Mouse (Mus musculus) neural tube, embryonic 13.5 days (tissue): ENCODE results near the gene Akap8. TPM values are rescaled to one million over a fixed set of nuclear protein-coding genes. Genes with fewer than 3 reads are reported as not detected.

Experiments
- ATAC-seq: fragments of 200-750 bp; cut with Nextera tagmentation; 2 replicates; pipeline ENCODE4 v1.8.0; 2017; ENCODE audit warnings: low read depth, mild to moderate bottlenecking, moderate TSS enrichment, moderate library complexity
- H3K27ac ChIP-seq: fragments of 300-500 bp; sonication (generic); replicated peaks from 2 replicates; pipeline ENCODE4 v1.5.1; 2015; ENCODE audit warnings: moderate library complexity, mild to moderate bottlenecking, inconsistent platforms
- H3K27me3 ChIP-seq: fragments of 300-500 bp; sonication (generic); 2 replicates; pipeline ENCODE4 v1.6.1; 2015; ENCODE audit warnings: mild to moderate bottlenecking, inconsistent platforms
- H3K36me3 ChIP-seq: fragments of 300-500 bp; sonication (generic); 2 replicates; pipeline ENCODE4 v1.6.1; 2015; ENCODE audit warnings: mild to moderate bottlenecking, inconsistent platforms
- H3K4me1 ChIP-seq: fragments of 300-500 bp; sonication (generic); replicated peaks from 2 replicates; pipeline ENCODE4 v1.6.1; 2015; ENCODE audit warnings: inconsistent platforms
- H3K4me2 ChIP-seq: fragments of 300-500 bp; sonication (generic); 2 replicates; pipeline ENCODE4 v1.6.1; 2015; ENCODE audit warnings: inconsistent platforms, mild to moderate bottlenecking, moderate library complexity
- H3K4me3 ChIP-seq: fragments of 300-500 bp; sonication (generic); 2 replicates; pipeline ENCODE4 v1.5.1; 2015; ENCODE audit warnings: mild to moderate bottlenecking, inconsistent platforms
- H3K9ac ChIP-seq: fragments of 300-500 bp; sonication (generic); 2 replicates; pipeline ENCODE4 v1.6.1; 2015; ENCODE audit warnings: moderate library complexity, mild to moderate bottlenecking, inconsistent platforms
- H3K9me3 ChIP-seq: fragments of 300-500 bp; sonication (generic); 2 replicates; pipeline ENCODE4 v1.6.1; 2016; ENCODE audit warnings: inconsistent platforms
- WGBS: fragments of 180-500 bp; shearing (Covaris S2); methylation state at CpG from one replicate; pipeline ENCODE4 v1.1.7; 2015; 5-methylcytosine and 5-hydroxymethylcytosine counted together
- polyA plus RNA-seq: library from polyadenylated mRNA; unstranded; fragments of >200 nt; fragmentation: Nextera tagmentation; extraction: Ambion mirVana; gene quantifications from 2 replicates; pipeline ENCODE4 v1.2.1, GENCODE M21; 2015

Gene Akap8
- polyA plus RNA-seq, 1 experiment from 2014 or later = 95.9 TPM

DNA sequence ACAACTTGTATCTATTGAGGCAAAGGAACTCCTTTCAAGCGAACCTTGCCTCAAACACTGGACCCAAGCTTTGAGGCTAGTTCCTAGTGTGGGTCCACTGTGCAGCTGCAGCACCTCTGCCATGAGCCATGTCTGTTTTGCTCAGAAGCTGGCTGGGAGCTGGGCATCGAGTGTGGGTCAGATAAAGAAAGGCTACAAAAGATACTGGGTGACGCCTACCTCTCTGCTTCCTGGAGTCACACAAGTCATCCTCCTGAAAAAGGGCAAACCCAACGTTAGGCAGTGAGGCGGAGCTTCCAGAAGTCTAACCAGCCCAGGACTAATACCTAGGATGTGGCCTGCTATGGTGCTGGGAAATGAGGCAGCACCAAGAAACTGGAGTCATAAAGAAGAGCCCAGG, 7.1 kb downstream of the Akap8 start:
- no peak overlapping the region for H3K9ac ChIP-seq
- H3K27me3 ChIP-seq = no peaks in the 10 kb centered on the region
- no peak overlapping the region for H3K27ac ChIP-seq
- peaks cover 12% of the 10 kb centered on the region for H3K4me1 ChIP-seq
- no peak overlapping the region for H3K4me2 ChIP-seq
- no peak overlapping the region for H3K4me3 ChIP-seq
- peaks cover 96% of the 10 kb centered on the region for H3K36me3 ChIP-seq
- no peaks in the 10 kb centered on the region for H3K9me3 ChIP-seq
- WGBS = 82% methylated on average over 5 of the region's 5 CpGs
- no peak for ATAC-seq

DNA sequence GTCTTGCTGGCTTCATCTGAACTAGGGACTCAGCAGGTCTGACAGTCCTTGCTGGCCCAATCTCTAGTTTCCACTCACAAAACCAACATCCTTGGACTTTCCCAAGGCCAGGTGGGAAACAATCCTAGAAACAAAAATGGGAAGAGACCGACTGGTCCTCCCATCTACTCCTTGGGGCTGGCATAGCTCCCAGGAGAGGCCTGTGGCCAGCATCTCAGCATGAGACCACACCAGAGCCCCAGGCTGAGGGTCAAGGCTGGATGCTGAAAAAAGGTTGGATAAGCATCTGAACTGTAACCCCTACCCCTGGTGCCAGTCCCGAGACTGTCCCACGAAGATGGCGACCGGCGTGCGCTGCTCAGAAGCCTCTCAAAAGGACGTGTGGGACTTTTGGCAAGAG, 8.2 kb downstream of the Akap8 start:
- Histone ChIP-seq H3K27me3 (no peaks in the 10 kb centered on the region), H3K4me1 (peaks cover 1% of the 10 kb centered on the region; the same call in 1 of the 2 replicates), H3K4me3 (no peak overlapping the region), H3K9me3 (no peaks in the 10 kb centered on the region), H3K36me3 (peaks cover 100% of the 10 kb centered on the region), H3K9ac (no peak overlapping the region), H3K27ac (no peak overlapping the region), H3K4me2 (no peak overlapping the region)
- WGBS = 97% methylated on average over 8 of the region's 8 CpGs
- no peak for ATAC-seq

DNA sequence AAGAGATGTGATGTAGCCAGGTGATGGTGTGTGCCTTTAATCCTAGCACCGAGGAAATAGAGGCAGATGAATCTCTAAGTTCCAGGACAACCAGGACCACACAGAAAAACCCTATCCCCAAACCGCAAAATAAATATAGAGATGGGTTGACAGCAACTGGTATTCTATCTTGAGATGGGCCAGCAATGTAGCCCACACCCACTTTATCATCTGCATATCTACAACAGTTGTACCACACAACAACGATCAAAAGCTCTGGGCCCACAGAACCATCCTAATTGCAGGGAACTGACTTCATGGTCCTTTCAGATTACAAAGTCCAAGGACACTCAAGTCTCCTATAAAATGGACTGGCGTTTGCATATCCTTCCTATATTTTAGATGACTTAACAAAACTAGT, 13.1 kb downstream of the Akap8 start:
- no peak for ATAC-seq
- Histone ChIP-seq H3K27me3 (no peaks in the 10 kb centered on the region), H3K4me2 (no peak overlapping the region), H3K27ac (no peak overlapping the region), H3K4me1 (no peaks in the 10 kb centered on the region), H3K4me3 (no peak overlapping the region), H3K9me3 (no peaks in the 10 kb centered on the region), H3K36me3 (peaks cover 99% of the 10 kb centered on the region), H3K9ac (no peak overlapping the region)
- 94% methylated on average over 4 of the region's 4 CpGs for WGBS

- Histone ChIP-seq H3K4me2 (no peak overlapping the region), H3K27me3 (no peaks in the 10 kb centered on the region), H3K4me3 (no peak overlapping the region), H3K4me1 (no peaks in the 10 kb centered on the region), H3K9ac (no peak overlapping the region), H3K36me3 (peaks cover 4% of the 10 kb centered on the region), H3K27ac (no peak overlapping the region), H3K9me3 (no peaks in the 10 kb centered on the region)
- WGBS = 75% methylated on average over 1 of the region's 1 CpGs
- no peak for ATAC-seq
These were observed 22.9 kb downstream of the Akap8 start for GRCm38 (mm10) chr17:32298125-32298524.

DNA sequence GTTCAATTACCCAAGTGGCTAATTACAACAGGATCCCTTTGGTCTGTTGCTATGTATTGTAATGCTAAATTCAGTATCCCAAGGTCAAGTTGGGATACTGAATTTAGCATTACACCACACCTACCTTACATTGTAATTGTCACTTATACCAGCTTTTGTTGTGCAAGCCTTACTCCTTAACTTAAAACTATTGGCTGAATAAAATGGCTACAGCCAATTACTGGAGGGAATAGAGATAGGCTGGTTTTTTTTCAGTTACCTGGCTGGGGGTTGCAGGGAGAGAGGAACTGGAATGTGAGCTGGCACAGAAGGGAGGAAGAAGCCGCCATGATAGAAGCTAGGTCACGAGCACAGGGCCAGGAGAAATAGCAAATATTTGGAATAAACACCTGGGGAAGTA, 25.1 kb downstream of the Akap8 start:
- Histone ChIP-seq H3K4me2 (no peak overlapping the region), H3K27ac (no peak overlapping the region), H3K4me1 (no peaks in the 10 kb centered on the region), H3K9ac (no peak overlapping the region), H3K4me3 (no peak overlapping the region), H3K9me3 (no peaks in the 10 kb centered on the region), H3K27me3 (no peaks in the 10 kb centered on the region), H3K36me3 (no peaks in the 10 kb centered on the region)
- WGBS = 98% methylated on average over 2 of the region's 2 CpGs
- no peak for ATAC-seq

- Histone ChIP-seq H3K27ac (no peak overlapping the region), H3K4me2 (no peak overlapping the region), H3K9ac (no peak overlapping the region), H3K9me3 (no peaks in the 10 kb centered on the region), H3K4me3 (no peak overlapping the region), H3K27me3 (no peaks in the 10 kb centered on the region), H3K4me1 (no peaks in the 10 kb centered on the region), H3K36me3 (no peaks in the 10 kb centered on the region)
- ATAC-seq = no peak
- WGBS = 90% methylated on average over 4 of the region's 4 CpGs
These were observed 25.9 kb downstream of the Akap8 start for GRCm38 (mm10) chr17:32295160-32295559.

DNA sequence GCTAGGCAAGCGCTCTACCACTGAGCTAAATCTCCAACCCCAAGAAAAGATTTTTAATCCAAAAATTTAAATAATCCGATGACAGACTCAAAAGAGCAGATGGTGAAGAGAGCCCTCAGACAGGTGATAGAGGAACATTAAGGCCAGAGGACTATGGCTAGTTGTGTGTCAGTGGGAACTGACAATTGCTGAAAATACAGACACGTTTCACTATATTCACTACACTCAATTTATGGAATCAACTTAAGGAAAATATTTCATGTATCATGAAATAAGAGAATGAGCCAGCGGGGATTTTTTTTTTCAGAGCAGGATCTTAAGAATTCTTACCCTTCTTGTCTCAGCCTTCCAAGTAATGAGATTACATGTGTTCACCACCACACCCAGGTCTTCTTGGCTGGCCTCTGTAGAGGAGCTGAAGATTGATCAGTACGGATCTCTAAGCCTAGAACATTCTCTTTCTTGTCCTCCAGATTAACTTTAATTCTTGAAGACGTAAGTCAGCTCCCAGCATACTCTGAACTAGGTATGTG, 35.8 kb downstream of the Akap8 start:
- no peak for ATAC-seq
- Histone ChIP-seq H3K27ac (peak overlapping the region; percentile 100), H3K4me1 (peaks cover 45% of the 10 kb centered on the region), H3K27me3 (no peaks in the 10 kb centered on the region), H3K9me3 (no peaks in the 10 kb centered on the region), H3K9ac (peak overlapping the region; percentile 97), H3K4me2 (peak overlapping the region; percentile 72), H3K4me3 (peak overlapping the region; percentile 97), H3K36me3 (0 out of 2 replicates have a peak, but pooled peaks cover 2% of the 10 kb centered on the region)
- WGBS = 57% methylated on average over 6 of the region's 6 CpGs

- no peaks in the 10 kb centered on the region for H3K9me3 ChIP-seq
- 0 out of 2 replicates have a peak, but pooled peaks cover 2% of the 10 kb centered on the region for H3K36me3 ChIP-seq
- no peaks in the 10 kb centered on the region for H3K27me3 ChIP-seq
- peak within 1 kb of the TSS; percentile 97 for H3K4me3 ChIP-seq
- peak within 1 kb of the TSS; percentile 97 for H3K9ac ChIP-seq
- WGBS = 1% methylated on average over 95 of the region's 100 CpGs
- peaks cover 45% of the 10 kb centered on the region for H3K4me1 ChIP-seq
- H3K27ac ChIP-seq = peak within 1 kb of the TSS; percentile 100
- H3K4me2 ChIP-seq = peak within 1 kb of the TSS; percentile 72
- peak; percentile 92 for ATAC-seq
These were observed 36.5 kb downstream of the Akap8 start, which contains the start of gene Brd4 for GRCm38 (mm10) chr17:32284262-32285137. TSS of gene Brd4 (minus strand) at chr17:32284722.

GRCm38 (mm10) chr17:32283771-32284221, 37.2 kb downstream of the Akap8 start:
- no peaks in the 10 kb centered on the region for H3K27me3 ChIP-seq
- peak overlapping the region; percentile 72 for H3K4me2 ChIP-seq
- peak overlapping the region; percentile 97 for H3K4me3 ChIP-seq
- no peaks in the 10 kb centered on the region for H3K36me3 ChIP-seq
- peak; percentile 82 for ATAC-seq
- 0% methylated on average over 31 of the region's 41 CpGs for WGBS
- H3K9me3 ChIP-seq = no peaks in the 10 kb centered on the region
- peak overlapping the region; percentile 97 for H3K9ac ChIP-seq
- H3K27ac ChIP-seq = peak overlapping the region; percentile 100
- H3K4me1 ChIP-seq = peaks cover 45% of the 10 kb centered on the region

DNA sequence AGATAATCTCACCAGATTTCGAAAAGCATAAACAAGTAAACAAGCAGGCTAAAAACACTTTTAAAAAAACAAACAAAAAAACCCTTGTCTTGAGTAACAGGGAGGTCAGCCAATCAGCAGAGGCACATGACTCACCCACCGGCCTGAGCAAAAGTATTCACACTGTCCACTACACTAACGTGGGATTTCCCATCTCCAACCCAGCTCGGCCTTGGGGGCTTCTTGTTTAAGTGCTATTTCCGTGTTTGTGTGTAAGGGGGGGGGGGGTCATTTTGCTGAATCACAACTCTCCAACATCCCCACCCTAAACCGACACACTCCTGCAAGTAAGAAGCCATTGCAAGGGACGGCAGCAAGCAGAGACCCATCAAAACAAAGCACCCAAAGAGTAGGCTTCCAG, 37.7 kb downstream of the Akap8 start:
- 9% methylated on average over 7 of the region's 7 CpGs for WGBS
- ATAC-seq = peak; percentile 16; the same call in 1 of the 2 replicates
- H3K27me3 ChIP-seq = no peaks in the 10 kb centered on the region
- H3K9me3 ChIP-seq = no peaks in the 10 kb centered on the region
- H3K4me3 ChIP-seq = peak overlapping the region; percentile 97
- H3K4me1 ChIP-seq = peaks cover 45% of the 10 kb centered on the region
- H3K4me2 ChIP-seq = peak overlapping the region; percentile 72
- H3K27ac ChIP-seq = peak overlapping the region; percentile 100
- H3K36me3 ChIP-seq = no peaks in the 10 kb centered on the region
- peak overlapping the region; percentile 97 for H3K9ac ChIP-seq

GRCm38 (mm10) chr17:32281611-32282310, 39.3 kb downstream of the Akap8 start:
- H3K9me3 ChIP-seq = no peaks in the 10 kb centered on the region
- no peak overlapping the region for H3K4me2 ChIP-seq
- peaks cover 38% of the 10 kb centered on the region for H3K4me1 ChIP-seq
- no peak overlapping the region for H3K4me3 ChIP-seq
- WGBS = 84% methylated on average over 4 of the region's 4 CpGs
- no peaks in the 10 kb centered on the region for H3K27me3 ChIP-seq
- H3K27ac ChIP-seq = no peak overlapping the region
- no peak for ATAC-seq
- no peaks in the 10 kb centered on the region for H3K36me3 ChIP-seq
- no peak overlapping the region for H3K9ac ChIP-seq

- no peak overlapping the region for H3K4me2 ChIP-seq
- 95% methylated on average over 2 of the region's 2 CpGs for WGBS
- ATAC-seq = no peak
These were observed 39.9 kb downstream of the Akap8 start for GRCm38 (mm10) chr17:32281126-32281525.

More at GRCm38 (mm10) chr17:32281126-32281525, 39.9 kb downstream of the Akap8 start:
- Histone ChIP-seq H3K27me3 (no peaks in the 10 kb centered on the region), H3K9ac (no peak overlapping the region), H3K4me1 (peaks cover 36% of the 10 kb centered on the region), H3K36me3 (no peaks in the 10 kb centered on the region), H3K27ac (0 out of 2 replicates have a peak overlapping the region, but pooled peaks have one; percentile 3), H3K9me3 (no peaks in the 10 kb centered on the region), H3K4me3 (no peak overlapping the region)
